Mouse (Mus musculus) urinary bladder, adult 18-20 months (tissue): Measurements from ENCODE around the gene Tmem233.

ENCODE experiments used
- DNase-seq, 2 experiments: peaks; one replicate each; pipeline ENCODE4 v3.0.0; 2022; ENCODE audit warnings: low spot score in 2 of 2, mixed read lengths in 2 of 2

Tmem233 gene

GRCm38 (mm10) chr5:116004271-116004670 is 78.8 kb downstream of the Tmem233 start:
- no peak for DNase-seq

- DNase-seq = no peak
Observed at GRCm38 (mm10) chr5:116003825-116004224, 79.2 kb downstream of the Tmem233 start.

- DNase-seq = no peak
Observed at GRCm38 (mm10) chr5:116003154-116003553, 79.9 kb downstream of the Tmem233 start.

DNA sequence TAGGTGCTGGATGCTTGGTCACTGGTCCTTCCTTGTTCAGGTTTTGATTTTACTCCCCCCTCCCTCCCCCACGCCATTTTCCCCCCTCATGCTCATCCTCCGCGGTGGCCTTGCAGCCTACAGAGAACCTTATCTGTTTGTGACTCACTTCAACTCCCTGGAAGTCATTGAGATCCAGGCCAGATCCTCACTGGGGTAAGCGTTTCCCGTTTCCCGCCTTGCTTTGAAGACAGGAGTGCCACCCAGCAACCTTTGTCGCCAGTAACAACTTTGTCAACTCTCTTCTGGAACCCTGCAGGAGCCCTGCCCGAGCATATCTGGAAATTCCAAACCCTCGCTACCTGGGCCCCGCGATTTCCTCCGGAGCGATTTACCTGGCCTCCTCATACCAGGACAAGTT is 85.7 kb downstream of the Tmem233 start:
- DNase-seq = no peak

DNA sequence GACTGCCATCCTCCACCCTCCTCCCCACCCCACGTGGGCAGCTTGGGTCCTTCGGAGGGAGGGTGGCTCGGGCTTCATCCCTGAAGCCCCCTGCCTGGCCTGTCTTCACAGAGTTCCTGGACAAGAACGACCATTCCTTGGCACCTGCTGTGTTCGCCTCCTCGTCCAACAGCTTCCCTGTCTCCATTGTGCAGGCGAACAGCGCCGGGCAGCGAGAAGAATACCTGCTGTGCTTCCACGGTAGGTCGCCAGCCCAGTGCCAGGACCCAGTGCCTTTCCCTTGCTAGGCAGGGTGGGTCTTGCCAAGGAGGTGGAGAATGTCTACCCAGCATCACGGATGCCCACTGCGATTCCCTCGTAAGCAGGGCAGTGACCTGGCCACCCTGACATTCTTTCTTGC is 88.9 kb downstream of the Tmem233 start:
- DNase-seq = no peak

- DNase-seq = no peak
Observed at GRCm38 (mm10) chr5:115991717-115992116, 91.3 kb downstream of the Tmem233 start.
